Mouse (Mus musculus) cortical plate, adult 2 months (tissue): Measurements from ENCODE around the gene D930007J09Rik.

Experiments
- CTCF ChIP-seq: fragments of 200-500 bp; IDR thresholded peaks from 2 replicates; pipeline ENCODE4 v1.5.1; 2011; ENCODE audit warnings: mild to moderate bottlenecking, control low read depth, low read length; ENCODE audit not compliant: insufficient read depth; ENCODE audit errors: extremely low read depth
- POLR2A ChIP-seq: fragments of 200-500 bp; IDR thresholded peaks from 2 replicates; pipeline ENCODE4 v1.6.1; 2011; ENCODE audit warnings: mild to moderate bottlenecking, low read length, control low read depth; ENCODE audit not compliant: insufficient read depth; ENCODE audit errors: extremely low read depth

DNA sequence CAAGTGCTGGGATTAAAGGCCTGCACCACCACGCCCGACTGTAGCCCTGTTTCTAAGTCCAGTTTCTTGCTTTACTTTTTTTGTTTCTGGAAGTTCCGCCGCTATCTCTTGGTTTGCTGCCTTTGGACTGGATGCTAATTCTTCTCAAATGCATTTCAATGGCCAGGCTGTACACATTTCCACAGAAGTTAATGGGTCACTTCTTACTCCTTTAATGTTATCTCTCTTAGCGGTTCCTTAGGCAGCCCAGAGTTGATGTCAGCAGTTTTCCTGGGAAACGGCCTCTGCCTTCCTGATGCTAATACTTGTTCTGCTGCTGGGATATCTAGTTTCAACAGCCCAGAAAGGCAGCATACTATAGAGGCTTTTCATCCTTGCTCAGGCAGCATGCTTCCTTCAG is 20.5 kb upstream of the D930007J09Rik start:
- no peak for TF ChIP-seq CTCF
- no peak for TF ChIP-seq POLR2A
